Mouse (Mus musculus) hindbrain, postnatal 0 days (tissue): Measurements from ENCODE around the gene Col9a3. TPM values are rescaled to one million over a fixed set of nuclear protein-coding genes. Genes with fewer than 3 reads are reported as not detected.
A peak's percentile ranks its signal among the peaks of the same experiment; 100 is the strongest.

Experiments
- ATAC-seq: fragments of 200-750 bp; cut with Nextera tagmentation; 2 replicates; pipeline ENCODE4 v1.8.0; 2017; ENCODE audit warnings: mild to moderate bottlenecking, moderate TSS enrichment, moderate library complexity
- DNase-seq: peaks from one replicate; pipeline ENCODE4 v3.0.0-alpha.2; 2015; ENCODE audit warnings: low spot score
- H3K27ac ChIP-seq: fragments of 300-500 bp; sonication (generic); 2 replicates; pipeline ENCODE4 v1.5.1; 2014; ENCODE audit warnings: mild to moderate bottlenecking
- H3K27me3 ChIP-seq: fragments of 300-500 bp; sonication (generic); 2 replicates; pipeline ENCODE4 v1.6.1; 2014; ENCODE audit warnings: low read length, mixed read lengths; ENCODE audit not compliant: insufficient read depth
- H3K36me3 ChIP-seq: fragments of 300-500 bp; sonication (generic); 2 replicates; pipeline ENCODE4 v1.6.1; 2014; ENCODE audit warnings: low read length, mixed read lengths; ENCODE audit not compliant: insufficient read depth
- H3K4me1 ChIP-seq: fragments of 300-500 bp; sonication (generic); 2 replicates; pipeline ENCODE4 v1.6.1; 2014; ENCODE audit warnings: antibody characterized with exemption, low read length, mixed read lengths; ENCODE audit not compliant: insufficient read depth
- H3K4me2 ChIP-seq: fragments of 300-500 bp; sonication (generic); 2 replicates; pipeline ENCODE4 v1.6.1; 2014; ENCODE audit warnings: low read depth, mild to moderate bottlenecking, low read length, moderate library complexity, mixed read lengths
- H3K4me3 ChIP-seq: fragments of 300-500 bp; sonication (generic); 2 replicates; pipeline ENCODE4 v1.5.1; 2014; ENCODE audit warnings: low read length
- H3K9ac ChIP-seq: fragments of 300-500 bp; sonication (generic); replicated peaks from 2 replicates; pipeline ENCODE4 v1.6.1; 2014; ENCODE audit warnings: mild to moderate bottlenecking, low read length, moderate library complexity, mixed read lengths
- H3K9me3 ChIP-seq: fragments of 300-500 bp; sonication (generic); 2 replicates; pipeline ENCODE4 v1.6.1; 2016; ENCODE audit warnings: low read length, mixed read lengths
- CTCF ChIP-seq: IDR thresholded peaks from 2 replicates; pipeline ENCODE4 v1.5.1; 2016; ENCODE audit warnings: antibody characterized with exemption, control low read depth, low read depth
- WGBS: fragments of 180-500 bp; shearing (Covaris S2); extraction: QIAGEN DNeasy Blood & Tissue Kit; methylation state at CpG from one replicate; pipeline ENCODE4 v1.1.7; 2014; 5-methylcytosine and 5-hydroxymethylcytosine counted together
- polyA plus RNA-seq: library from polyadenylated mRNA; unstranded; fragments of >200 nt; fragmentation: Nextera tagmentation; extraction: Ambion mirVana; gene quantifications from 2 replicates; pipeline ENCODE4 v1.2.1, GENCODE M21; 2015
- total RNA-seq: library from RNA; depleted of rRNA; stranded (reverse); fragments of >200 nt; gene quantifications from 2 replicates; pipeline ENCODE4 v1.2.3, GENCODE M21; 2014

Col9a3 gene
- total and polyA plus RNA-seq, 2 experiments from 2014 or later: 90.1 to 98.9 TPM

DNA sequence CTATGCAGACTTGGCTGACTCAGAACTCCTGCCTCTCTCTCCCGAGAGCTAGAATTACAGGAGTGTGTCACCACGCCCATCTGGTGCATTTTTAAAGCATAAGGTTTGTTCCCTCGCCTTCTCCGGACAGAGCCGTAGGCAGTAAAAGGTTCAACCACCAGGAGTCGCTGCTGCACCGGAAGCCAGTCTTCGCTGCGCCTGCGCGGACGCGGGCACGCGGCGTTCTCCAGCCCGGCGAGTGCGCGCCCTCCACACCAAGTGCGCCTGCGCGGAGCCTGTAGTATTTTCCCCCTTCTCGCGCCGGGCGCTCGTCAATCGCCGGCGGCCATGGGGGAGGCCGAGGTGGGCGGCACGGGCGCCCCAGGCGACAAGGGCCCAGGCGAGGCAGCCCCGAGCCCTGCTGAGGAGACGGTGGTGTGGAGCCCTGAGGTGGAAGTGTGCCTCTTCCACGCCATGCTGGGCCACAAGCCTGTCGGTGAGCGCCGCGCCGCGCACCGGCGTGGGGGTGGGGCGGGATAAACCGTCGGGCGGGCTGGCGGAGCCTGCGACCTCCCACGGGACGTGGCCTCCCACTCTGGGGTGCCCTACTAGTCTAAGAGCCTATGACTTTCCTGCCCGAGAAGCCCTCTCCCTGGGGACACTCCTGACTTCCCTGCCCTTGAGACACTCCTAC lies 15.0 kb upstream of the Col9a3 start:
- Histone ChIP-seq H3K4me1 (peaks cover 11% of the 10 kb centered on the region), H3K27me3 (no peaks in the 10 kb centered on the region), H3K36me3 (peaks cover 11% of the 10 kb centered on the region), H3K27ac (peak overlapping the region; percentile 77), H3K4me2 (peak overlapping the region; percentile 92), H3K9me3 (no peaks in the 10 kb centered on the region), H3K9ac (peak overlapping the region; percentile 81), H3K4me3 (peak overlapping the region; percentile 73)
- ATAC-seq (peak; percentile 76), DNase-seq (peak; percentile 98)
- under 1% methylated on average over 50 of the region's 57 CpGs for WGBS
- peak; percentile 89 for TF ChIP-seq CTCF

DNA sequence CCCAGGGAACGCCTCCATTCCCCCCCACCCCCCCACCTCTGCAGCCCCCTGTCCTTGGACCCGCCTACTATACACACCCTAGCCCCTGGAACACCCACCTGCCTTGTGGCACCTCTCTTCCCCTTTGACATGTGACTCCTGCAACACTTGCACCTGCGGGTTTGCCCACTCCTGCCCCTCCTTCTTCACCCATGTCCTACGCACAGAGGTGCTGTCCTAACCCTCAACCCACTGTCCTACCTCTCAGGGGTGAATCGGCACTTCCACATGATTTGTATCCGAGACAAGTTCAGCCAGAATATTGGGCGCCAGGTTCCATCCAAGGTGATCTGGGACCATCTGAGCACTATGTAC lies 14.5 kb upstream of the Col9a3 start:
- peak; percentile 13 for ATAC-seq
- 25% methylated on average over 7 of the region's 7 CpGs for WGBS
- H3K9me3 ChIP-seq: no peaks in the 10 kb centered on the region
- TF ChIP-seq CTCF: no peak
- DNase-seq: no peak
- H3K4me3 ChIP-seq: peak overlapping the region; percentile 73
- H3K4me1 ChIP-seq: peaks cover 11% of the 10 kb centered on the region
- peak overlapping the region; percentile 92 for H3K4me2 ChIP-seq
- H3K9ac ChIP-seq: peak overlapping the region; percentile 81
- H3K36me3 ChIP-seq: peaks cover 11% of the 10 kb centered on the region
- no peaks in the 10 kb centered on the region for H3K27me3 ChIP-seq
- H3K27ac ChIP-seq: peak overlapping the region; percentile 77; the same call in 1 of the 2 replicates

DNA sequence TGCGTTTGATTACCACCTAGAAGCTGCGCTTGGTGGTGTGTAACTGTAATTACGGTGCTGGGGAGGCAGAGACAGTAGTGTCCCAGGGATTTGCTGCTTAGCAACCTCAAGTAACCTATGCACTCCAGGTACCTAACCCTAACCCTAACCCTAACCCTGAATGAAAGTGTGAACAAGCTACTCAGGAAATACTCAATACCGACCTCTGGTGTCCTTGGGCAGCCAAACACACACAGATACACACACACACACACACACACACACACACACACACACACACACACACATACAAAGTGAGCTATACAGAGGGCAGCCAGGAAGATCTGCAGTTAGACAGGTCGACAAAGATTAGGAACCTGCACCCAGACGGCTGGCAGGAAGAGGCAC lies 8.9 kb upstream of the Col9a3 start:
- ATAC-seq: no peak
- H3K36me3 ChIP-seq: peaks cover 39% of the 10 kb centered on the region
- WGBS: 48% methylated on average over 6 of the region's 6 CpGs

DNA sequence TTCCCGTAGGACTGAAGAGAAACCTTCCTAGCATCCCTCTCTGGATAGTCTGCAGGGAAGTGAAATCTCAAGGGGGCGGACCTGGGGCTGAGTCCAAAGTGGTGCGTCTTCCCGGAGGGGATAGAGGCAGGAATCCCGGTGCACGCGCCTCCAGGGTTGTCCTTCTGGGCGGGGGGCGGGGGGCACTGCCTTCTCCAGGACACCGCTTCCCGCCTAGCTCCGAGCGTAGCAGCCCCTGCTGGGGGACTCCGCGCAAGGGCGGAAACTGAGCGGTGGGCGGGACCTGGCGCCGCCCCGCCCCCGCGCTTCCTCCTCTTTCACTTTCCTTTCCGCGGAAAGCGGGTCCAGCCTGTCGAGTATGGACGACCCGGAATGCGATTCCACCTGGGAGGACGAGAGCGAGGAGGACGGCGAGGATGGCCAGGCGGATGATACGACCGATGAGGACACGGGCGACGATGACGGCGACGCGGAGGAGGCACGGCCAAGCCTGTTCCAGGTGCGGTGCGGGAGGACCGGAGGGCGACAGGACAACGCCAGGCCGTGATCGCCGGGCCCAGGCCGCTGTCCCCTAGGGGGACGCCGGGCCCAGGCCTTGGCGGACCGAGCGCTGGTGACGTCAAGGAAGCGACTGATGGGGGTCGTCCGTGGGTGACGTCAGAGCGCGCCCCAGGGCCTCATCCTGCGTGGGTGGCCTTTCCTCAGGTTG lies 8.3 kb upstream of the Col9a3 start, which contains the start of gene Ogfr:
TSS of gene Ogfr (plus strand) at position 123 of the 709 bp plus-strand sequence.
- H3K4me3 ChIP-seq: peak within 1 kb of the TSS; percentile 90
- peak within 1 kb of the TSS; percentile 88 for H3K4me2 ChIP-seq
- WGBS: under 1% methylated on average over 63 of the region's 67 CpGs
- peak within 1 kb of the TSS; percentile 87 for H3K9ac ChIP-seq
- H3K27ac ChIP-seq: peak within 1 kb of the TSS; percentile 97
- DNase-seq: peak; percentile 91
- peak; percentile 32 for TF ChIP-seq CTCF
- H3K9me3 ChIP-seq: no peaks in the 10 kb centered on the region
- peak; percentile 92 for ATAC-seq
- no peaks in the 10 kb centered on the region for H3K27me3 ChIP-seq
- peaks cover 45% of the 10 kb centered on the region for H3K36me3 ChIP-seq
- H3K4me1 ChIP-seq: peaks cover 7% of the 10 kb centered on the region

More for the DNA sequence above, 8.9 kb upstream of the Col9a3 start:
- DNase-seq: peak; percentile 49
- peak overlapping the region; percentile 87 for H3K9ac ChIP-seq
- H3K27ac ChIP-seq: peak overlapping the region; percentile 97; the same call in 1 of the 2 replicates
- H3K4me3 ChIP-seq: peak overlapping the region; percentile 90
- H3K4me1 ChIP-seq: peaks cover 11% of the 10 kb centered on the region
- peak overlapping the region; percentile 88 for H3K4me2 ChIP-seq
- H3K27me3 ChIP-seq: no peaks in the 10 kb centered on the region
- H3K9me3 ChIP-seq: no peaks in the 10 kb centered on the region
- peak; percentile 54 for TF ChIP-seq CTCF

DNA sequence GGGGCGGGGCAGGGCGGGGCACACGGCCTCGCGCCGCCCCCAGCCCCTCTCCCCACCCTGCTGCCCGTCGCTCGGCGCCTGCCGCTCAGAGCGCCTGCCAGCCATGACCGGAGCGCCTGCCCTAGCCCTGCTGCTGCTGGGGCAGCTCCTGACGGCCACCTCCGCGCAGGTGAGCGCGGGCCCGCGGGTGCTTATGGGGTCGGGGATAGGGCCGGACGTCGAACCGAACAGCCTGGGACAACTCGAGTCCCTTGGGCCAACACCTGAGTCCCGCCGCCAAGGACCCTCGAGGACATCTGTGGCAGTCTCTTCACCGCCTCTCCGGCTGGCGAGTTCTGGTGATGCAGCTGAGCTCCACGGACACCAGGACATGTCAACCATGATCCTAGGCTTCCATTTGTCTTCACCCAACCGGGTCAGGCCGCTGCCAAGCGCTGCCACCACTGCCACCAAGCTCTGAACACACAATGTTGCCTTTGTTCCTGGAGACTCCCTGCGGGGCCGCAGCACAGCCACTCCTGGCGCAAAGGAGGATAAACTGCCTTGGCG lies 641 bp downstream of the Col9a3 start:
- H3K4me2 ChIP-seq: peak overlapping the region; percentile 58
- peaks cover 20% of the 10 kb centered on the region for H3K36me3 ChIP-seq
- peak overlapping the region; percentile 33 for H3K4me3 ChIP-seq
- H3K4me1 ChIP-seq: peaks cover 21% of the 10 kb centered on the region
- H3K27me3 ChIP-seq: no peaks in the 10 kb centered on the region
- ATAC-seq: peak; percentile 27
- peak overlapping the region; percentile 78 for H3K27ac ChIP-seq
- TF ChIP-seq CTCF: no peak
- peak; percentile 76 for DNase-seq
- 2% methylated on average over 39 of the region's 41 CpGs for WGBS
- H3K9ac ChIP-seq: peak overlapping the region; percentile 51
- no peaks in the 10 kb centered on the region for H3K9me3 ChIP-seq

DNA sequence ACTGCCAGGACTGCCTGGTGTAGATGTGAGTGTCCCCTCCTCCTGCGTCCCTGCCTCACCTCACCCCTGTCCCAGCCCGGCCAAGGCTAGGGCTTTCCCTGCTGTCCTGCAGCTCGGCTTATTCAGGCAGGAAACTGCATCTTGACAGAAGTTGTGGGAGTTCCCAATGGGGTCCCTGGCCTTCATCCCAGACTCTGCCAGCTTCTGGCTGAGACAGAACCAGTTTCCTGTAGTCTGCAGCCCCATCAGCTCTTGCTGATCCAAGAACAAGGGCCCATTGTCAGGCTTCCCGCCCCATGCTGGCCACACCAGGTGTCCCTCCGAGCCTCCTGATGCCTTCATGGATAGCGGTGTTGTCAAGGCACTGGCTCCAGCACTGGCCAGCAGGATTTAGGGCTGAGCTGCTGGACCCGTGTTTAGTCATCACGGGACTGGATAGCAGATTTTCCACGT lies 3.0 kb downstream of the Col9a3 start:
- H3K27me3 ChIP-seq: no peaks in the 10 kb centered on the region
- peaks cover 1% of the 10 kb centered on the region; the same call in 1 of the 2 replicates for H3K36me3 ChIP-seq
- 0 out of 2 replicates have a peak overlapping the region, but pooled peaks have one; percentile 58 for H3K4me2 ChIP-seq
- no peak overlapping the region for H3K9ac ChIP-seq
- H3K27ac ChIP-seq: peak overlapping the region; percentile 78
- peak; percentile 90 for DNase-seq
- 7% methylated on average over 9 of the region's 9 CpGs for WGBS
- TF ChIP-seq CTCF: no peak
- H3K9me3 ChIP-seq: no peaks in the 10 kb centered on the region
- ATAC-seq: peak; percentile 90
- peaks cover 21% of the 10 kb centered on the region for H3K4me1 ChIP-seq
- H3K4me3 ChIP-seq: no peak overlapping the region
